Mouse (Mus musculus) adrenal gland, postnatal 14 days (tissue): ENCODE data around the gene Matn4. TPM values are rescaled to one million over a fixed set of nuclear protein-coding genes. Genes with fewer than 3 reads are reported as not detected.

Experiments used
- DNase-seq: peaks from one replicate; pipeline ENCODE4 v3.0.0; 2021; ENCODE audit warnings: mixed read lengths
- total RNA-seq: library from RNA; stranded (reverse); gene quantifications from 2 replicates; pipeline ENCODE4 v1.2.3, GENCODE M21; 2021

Gene Matn4
- total RNA-seq, 1 experiment from 2014 or later: 1.7 TPM

DNA sequence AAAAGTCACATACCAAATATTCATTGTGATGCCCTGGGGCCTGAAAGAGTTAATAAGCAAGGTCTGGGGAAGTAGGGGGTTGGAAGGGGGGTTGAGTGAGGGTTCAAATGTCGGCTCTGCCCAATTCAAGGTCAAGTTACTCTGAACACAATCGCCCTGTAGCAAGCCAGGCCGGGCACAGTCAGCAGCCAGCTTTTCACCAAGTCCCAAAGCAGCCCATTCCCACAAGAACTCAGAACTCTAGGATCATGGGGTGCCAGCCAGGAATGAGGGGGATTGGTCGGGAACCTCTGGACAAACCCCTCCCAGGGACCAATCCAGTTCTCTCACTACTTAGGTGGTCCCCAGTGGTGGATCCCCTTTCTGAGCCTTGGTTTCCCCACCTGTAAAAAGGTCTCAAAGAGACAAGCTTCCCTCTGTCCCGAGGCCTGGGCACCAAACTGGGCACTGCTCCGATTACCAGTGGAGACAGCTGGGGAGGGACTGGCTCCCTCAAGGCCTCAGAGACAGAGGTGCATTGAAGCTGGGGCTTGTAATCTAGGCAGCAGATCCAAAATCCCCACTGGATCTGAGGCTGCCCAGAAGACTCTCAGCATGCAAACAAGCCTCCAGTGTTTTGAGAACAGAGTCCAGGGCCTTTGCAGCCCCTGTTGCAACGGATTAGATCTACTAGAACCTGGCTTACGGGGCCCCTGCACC is 31.4 kb upstream of the Matn4 start:
- peak; percentile 46 for DNase-seq

DNA sequence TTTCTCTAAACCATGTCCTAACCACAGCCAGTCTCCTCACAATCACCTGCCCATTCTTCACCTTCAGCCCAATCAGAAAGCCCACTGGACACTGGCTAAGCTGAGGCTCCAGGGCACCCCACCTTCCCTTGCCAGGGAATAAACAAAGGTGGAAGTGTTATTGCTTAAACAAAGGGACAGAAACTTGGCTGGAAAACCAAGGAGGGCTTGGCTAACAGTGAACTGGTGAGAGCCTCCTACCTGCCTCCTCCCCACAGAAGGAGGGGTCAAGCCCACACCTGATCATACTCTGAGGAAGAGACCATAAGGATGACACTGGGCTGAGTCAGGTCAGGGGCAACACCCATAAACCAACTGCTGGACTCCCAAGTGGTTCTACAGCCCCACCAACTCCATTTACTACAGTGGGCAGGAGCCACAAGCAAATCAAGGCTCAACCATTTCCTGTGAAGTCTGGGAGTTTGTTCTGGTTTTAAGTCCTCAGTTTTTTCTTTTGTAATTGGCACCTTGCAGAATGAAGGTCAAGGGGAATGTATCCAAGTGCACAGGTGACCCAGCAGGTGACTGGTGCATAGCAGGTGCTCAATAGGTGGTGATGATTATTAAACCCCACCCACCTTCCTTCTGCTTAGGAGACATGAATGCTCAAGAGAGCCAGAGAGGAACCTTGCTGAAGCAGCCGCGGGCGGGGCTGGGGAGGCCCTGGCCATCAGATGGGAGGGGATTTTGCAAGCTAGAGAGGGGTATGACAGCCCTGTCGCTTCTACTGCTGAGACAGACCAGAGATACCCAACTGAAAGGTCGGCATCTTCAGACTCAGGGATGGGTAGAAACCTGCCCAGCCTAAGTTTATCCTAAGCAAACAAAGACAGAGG is 30.5 kb upstream of the Matn4 start:
- DNase-seq: no peak

DNA sequence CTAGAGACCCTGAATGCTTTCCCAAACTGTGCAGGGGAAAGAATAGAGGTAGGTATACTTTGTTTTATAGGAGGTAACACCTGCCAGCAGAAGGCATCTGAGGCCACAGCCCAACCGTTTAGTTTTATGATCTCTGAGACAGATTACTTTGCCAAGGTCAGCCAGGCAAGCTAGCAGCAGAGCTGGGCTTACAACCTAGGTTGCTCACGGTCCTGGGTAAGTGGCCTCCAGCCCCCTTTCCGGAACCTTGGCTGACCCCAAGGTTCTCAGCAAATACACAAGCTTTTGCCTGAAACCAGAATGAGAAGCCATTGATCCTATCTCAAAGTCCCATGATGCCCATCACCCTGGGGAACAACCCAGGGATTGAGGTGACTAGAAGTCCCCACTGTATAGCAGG is 29.7 kb upstream of the Matn4 start:
- no peak for DNase-seq

DNA sequence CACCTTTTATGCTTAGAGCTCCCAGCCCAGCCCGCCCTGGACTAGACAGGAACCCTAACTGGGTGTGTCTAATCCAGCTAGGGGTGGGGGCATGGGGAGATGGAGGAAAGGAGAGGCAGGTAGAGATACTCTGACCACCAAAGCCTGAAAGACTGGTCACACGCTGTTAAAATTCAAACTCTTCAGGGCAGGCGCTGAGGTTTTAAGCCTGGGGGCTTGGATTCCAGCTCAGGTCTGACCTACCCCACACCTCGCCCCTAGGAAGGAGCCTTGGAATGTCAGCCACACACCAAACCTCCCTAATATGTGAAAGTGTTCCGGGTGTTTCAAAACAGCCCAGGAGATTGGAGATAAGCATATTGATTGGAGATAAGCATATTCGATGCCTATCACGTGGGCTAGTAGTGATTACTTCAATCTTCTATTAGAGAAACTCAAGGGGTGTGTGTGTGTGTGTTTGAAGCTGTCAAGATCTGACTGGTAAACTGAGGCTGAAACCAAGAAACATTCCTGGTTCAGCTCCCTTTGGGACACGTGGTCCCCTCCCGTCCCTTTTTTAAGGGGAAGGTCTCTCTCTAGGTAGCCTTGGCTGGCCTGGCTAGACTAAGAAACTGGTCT is 28.4 kb upstream of the Matn4 start:
- DNase-seq: no peak

DNA sequence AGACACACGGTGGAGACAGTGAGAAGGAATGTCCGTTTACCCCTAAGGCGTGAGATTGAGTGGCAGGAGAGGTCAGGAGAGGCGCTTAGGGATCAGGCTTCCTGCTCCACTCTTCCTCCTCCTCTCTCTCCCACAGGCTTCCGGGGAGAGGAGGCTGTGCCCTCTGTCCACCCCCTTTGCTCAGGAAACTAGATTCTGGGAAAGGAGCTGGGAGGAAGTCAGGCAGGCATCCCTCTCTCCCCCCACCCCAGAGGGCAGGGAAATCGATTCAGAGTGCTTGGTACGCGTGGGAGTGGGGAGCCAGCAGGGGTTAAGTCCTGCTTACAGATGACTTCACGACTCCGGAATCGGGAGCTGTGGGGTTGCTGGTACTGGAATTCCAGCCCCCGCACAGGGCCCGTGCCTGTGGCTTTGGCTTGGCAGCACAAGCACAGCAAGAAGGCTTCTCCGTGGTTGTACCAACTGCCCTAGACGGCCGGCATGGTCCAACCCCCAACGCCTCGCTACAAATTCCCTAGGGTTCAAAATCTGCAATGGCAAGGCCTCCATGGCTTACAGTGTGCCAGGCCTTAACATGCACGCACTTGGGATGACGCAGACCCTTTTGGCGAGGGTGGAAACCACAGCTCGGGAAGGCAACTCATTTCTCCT is 27.7 kb upstream of the Matn4 start:
- peak; percentile 73 for DNase-seq

DNA sequence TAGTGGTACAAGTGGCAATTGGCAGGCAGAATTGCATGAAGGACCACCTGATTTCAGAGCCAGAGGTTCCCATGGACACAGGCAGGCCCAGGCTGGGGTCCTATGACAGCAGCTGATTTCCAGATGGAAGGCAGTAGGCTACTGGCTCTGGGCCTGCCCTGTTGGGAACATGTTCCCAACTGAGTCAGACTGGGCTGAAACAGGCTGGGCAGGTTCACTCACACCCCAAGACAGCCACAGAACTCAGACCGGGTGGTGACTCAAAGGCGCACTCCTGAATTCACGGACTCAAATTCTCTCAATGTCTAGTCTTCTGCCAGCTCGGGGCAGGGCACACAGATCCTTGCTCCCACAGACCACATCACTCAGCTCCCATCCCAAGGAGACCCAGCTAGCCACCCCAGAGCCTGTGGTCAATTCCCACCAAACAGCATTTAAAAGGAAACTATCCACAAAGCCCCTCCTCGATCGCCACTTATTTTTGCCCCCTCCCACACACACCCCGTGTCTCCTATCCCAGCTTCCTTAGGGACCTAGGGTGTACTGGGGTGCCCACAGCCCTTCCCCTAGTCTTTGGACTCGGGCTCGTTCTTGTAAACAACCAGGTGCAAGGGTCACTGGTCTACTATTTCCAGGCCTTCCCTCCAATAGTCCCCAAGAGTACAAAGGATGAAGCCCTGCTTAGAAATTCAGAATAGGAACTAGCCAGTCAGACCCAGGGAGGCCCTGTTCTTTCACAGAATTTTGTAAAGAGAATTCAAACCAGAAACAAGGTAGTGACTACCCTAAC is 26.9 kb upstream of the Matn4 start:
- DNase-seq: no peak

DNA sequence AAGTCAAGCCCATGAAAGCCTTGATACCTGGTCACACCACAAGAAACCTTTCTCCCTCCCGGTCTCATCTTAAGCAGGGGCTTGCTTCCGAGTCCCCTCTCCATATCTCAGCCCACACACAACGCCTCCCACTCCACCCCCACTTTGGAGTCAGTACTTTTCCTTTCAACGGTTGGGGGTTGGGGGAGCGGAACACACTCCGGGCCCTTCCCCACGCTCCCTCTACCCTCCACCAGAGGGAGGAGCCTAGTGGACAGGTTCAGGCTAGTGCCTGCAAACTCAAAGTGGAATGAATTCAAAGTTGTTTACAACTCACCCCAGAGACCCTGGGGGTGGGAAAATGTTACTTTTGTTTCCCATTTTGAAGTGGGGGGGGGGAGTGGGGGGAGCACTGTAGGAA is 25.7 kb upstream of the Matn4 start:
- DNase-seq: no peak

DNA sequence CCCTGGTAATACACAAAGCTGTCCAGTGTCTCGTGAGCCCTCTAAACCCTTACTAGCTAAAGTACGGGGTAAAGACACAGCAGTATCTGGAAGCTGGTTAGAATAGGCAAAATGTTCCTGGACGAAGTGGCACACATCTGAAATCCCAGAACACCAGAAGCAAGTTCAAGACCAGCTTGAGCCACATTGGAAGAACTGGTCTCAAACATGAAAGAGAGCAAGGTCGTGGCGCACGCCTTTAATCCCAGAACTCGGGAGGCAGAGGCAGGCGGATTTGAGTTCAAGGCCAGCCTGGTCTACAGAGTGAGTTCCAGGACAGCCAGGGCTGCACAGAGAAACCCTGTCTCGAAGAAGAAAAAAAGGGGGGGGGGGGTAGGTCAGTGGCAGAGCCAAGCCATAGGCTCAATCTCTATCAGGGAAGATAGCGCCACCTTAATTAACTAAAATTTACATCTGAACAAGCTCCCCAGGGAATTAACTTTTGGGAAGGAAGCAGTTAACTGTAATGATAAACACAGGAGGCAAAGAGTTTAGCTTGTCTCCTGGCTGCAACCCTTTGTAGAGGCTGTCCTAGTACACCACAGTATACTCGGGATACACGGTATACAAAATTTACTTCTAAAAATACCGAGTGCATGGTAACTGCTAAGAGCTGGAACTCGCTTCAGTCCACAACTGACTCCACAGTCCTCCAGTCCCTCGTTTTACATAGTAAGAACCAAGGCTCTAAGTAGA is 25.1 kb upstream of the Matn4 start:
- no peak for DNase-seq

DNA sequence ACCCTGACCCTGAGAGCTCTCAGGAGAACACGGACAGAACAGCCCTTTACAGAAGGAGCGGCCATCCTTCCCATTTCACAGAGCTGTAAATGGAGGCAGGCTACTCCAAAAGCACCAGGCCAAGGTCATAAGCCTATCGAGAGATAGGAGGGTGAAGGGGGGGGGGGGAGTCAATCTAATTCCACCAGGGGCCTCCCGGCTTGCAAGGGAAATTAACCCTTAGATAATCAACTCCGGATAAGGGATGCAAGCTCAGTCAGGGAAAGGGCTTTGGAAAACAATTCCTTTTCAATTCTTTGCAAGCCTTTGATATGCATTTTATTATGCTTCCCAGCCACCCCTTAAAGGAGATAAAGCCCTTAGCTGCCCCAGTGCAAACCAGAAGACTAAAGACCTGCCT is 23.5 kb upstream of the Matn4 start:
- DNase-seq: no peak

DNA sequence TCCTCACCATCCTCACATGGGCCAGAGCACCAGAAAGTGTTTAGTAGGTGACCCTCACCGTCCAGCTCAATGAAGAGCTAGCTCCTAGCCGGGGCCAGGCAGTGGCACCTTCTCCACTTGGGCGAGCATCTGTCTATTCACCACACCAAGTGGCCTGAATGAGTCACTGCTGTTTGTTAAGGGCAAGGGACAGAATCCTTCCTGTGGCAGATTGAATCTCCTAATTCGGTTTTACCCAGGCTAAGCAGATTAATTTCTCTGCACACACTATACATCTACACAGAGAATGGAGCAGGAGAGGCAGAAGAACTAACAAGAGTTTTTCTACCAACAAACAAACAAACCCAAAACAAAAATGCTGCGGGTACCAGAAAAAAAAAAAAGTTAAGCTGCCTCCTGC is 22.0 kb upstream of the Matn4 start:
- DNase-seq: no peak

DNA sequence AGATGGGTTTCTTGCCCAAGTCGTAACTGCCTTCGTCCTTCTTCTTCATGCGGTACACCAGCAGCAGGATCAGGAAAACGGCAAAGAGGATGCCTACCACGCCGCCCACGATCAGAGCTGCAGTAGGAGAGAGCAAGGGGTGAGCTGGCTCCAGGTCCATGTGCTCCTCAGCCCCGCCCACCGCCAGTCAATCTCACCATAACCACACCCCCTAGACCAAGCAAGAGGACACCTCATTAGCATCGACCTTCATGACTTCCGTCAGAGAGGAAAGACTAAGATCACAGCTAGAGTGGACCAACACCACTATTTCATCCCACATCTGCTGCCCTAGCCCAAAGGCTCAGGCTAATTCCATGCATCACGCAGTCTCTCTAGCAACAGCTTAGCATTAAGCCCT is 21.2 kb upstream of the Matn4 start:
- peak; percentile 35 for DNase-seq

DNA sequence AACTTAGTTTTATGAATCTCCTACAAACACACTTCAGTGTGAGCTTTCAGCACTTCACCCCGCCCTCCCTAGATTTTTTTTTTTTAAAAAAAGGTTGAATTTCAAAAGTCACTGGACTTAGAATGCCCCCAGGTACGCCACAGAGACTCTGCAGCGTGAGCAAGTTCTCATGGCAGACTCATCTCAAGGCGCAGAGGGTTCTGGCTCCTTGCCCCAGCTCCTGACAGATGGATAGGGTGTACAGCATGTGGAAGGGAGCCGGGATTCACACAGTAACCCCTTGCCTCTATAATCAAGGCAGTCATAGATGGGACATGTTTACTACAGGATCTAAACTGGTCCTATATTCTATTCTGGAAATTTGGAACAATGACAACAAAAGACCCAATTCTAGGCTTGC is 20.4 kb upstream of the Matn4 start:
- no peak for DNase-seq

DNA sequence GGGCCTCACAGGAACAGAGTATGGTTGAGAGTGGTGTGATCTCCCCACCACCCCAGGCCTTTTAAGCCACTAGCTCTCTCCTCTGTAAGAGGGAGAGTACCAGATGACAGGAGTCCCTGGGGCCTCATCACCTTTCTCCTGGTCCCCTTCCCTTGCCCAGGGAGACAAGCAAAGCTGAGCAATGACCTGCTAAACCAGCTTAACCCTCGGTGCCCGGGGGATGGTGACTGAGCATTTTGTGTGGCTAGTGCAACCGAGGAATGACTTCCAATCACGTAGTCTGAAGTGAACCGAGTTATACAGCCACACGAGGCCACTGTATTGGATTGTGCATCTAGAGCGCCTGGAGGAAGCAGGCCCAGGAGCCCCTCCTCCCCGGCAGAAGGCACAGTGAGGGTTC is 19.4 kb upstream of the Matn4 start:
- peak; percentile 55 for DNase-seq

DNA sequence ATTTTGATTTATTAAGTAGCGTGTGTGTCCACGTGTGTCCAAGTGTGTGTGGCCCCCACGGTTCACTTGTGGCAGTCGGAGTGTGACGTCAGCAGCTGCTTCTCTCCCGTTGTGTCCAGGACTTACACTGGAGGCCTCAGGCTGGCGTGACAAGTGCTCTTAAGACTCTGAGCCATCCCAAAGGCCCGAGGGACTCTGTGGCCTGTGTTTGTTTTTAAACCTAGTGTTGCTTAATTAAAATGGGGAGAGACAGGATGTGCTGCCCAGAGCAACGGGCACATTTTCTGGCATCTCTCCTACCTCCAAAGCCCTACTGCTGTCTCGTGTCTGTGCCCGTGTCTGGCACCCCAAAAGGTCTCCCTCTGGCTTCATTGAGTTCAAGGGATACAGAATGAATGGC is 18.5 kb upstream of the Matn4 start:
- peak; percentile 53 for DNase-seq

DNA sequence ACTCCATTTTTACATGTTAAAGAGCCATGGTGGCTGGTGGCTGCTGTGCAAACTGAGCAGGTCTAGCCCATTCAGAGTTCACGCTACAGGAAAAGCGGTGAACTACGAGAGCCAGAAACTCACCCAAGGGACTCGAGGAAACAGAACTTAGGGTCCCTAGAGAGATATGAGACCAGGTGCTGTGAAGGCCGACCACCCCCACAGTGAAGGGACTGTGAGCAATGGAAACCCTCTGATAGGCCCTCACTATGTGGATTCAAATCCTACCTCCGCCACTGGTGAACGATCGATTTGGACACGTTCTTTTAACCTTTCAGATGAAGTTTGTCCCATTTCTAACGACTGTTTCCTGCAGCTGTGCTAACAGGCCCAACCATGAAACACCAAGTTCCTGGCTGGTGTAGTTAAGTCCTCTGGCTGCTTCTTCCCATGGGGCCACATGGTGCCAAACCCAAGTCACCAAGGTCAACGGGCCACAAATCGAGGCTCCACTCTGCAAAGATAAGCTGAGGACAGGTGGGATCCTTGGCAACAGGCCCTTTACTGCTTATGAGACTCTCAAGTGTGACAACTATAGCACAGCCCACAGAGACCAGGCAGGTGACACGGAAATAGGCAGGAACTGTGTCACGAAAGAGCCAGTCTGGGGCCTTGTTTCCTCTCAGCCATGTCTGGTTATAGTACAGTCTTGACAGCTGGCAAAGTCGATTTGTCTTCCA is 17.9 kb upstream of the Matn4 start:
- peak; percentile 64 for DNase-seq

DNA sequence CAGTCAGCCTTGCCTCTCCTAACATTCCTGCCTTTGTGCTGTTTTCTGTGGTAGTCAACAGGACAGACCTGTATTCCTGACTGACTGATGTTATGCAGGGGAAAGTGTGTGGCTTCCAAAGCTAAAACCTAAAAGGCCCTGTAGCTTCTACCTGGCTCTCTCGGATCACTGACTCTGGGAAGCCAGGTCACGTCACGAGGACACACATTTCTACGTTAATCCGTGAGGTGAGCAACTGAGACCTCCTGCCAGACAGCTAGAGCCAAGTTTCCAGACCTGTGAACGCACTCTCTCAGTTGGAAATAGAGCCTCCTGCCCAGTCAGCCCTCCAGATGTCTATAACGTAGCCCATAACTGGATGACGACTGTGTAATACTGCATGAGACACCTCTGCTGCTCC is 17.0 kb upstream of the Matn4 start:
- no peak for DNase-seq

DNA sequence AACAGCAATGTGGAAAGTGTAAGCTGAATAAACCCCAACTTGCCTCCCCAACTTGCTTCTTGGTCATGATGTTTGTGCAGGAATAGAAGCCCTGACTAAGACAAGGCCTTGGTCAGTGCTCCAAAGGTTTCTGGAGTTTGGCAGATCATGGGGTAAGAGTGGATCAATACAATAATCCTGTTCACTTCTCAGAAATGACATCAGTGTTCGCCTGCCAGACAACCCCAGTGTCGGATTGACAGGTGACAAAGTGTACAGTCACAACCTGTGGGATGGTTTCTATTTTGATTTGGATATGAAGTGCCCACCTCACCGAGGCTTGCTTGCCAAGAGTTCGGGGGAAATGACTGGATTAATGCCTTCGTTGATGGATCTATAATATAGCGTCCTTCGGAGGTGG is 16.3 kb upstream of the Matn4 start:
- DNase-seq: no peak

DNA sequence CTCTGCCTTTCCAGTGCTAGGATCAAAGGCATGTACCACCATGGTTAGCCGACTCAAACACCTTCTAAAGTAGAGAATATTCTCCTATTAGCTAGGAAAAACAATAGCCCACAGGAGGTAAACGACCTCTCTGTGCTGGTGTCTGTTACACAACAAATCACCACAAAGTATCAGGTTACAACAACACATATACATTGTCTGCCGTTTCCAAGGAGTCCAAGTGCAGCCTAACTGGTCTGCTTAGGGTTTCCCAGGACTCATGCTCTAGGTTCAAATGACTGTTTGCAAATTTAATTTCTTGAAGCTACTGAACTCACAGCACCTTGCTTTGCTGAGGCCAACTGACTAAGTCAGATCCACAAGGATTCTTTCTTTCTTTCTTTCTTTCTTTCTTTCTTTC is 14.5 kb upstream of the Matn4 start:
- no peak for DNase-seq

DNA sequence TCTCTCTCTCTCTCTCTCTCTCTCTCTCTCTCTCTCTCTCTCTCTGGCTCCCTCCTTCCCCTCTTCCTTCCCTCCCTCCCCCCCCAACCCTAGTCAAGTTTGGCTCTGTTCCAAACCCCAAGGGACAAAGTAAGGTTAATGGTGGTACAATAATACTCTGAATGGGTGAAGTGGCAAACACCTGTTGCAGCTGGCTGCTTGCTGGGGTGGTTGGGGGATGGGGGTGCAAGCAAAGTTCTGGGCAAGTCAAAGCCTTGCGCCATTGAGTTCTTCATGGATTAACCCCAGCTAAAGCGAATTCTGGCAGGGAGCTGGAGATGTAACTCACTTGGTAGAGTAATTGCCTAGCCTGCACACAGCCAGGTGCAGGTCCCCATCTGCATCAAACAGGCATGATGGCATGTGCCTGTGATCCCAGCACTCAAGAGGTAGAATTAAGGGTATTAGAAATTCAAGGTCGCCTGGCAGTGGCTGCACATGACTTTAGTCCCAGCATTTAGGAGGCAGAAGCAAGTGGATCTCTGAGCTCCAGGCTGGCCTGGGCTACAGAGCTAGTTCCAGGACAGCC is 13.4 kb upstream of the Matn4 start:
- peak; percentile 24 for DNase-seq

DNA sequence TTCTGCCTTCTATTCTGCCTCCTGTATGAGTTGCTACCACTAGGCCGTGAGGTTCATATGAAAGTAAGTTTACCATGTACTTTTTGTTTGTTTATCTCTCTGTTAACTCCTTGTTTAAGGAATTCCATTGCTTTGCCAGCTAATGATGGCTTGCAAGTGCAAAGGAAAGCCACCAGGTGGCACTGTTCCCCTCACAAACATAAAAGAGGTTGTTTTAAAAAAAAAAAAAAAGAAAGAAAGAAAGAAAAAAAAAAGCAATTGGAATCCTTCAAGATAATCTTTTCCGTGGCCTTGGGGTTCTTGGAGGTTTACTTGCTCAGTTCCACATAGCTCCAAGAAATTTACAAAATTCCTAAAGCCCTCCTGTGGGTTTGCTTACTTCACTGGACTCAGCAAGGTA is 12.2 kb upstream of the Matn4 start:
- DNase-seq: peak; percentile 58
